Mouse (Mus musculus): ENCODE measurements around the gene Fcna. TPM values are rescaled to one million over a fixed set of nuclear protein-coding genes. Genes with fewer than 3 reads are reported as not detected.

The Fcna gene
- 0.92 and 0.98 TPM in 2 replicates for polyA plus RNA-seq (2012; rRNA removed)
- 2.0 TPM in 2 replicates for polyA plus RNA-seq (2014; fragmentation: Nextera tagmentation; extraction: Ambion mirVana)

- WGBS, result 77% methylated on average over 6 of the region's 6 CpGs
- Histone ChIP-seq H3K27me3 (ENCODE audit: control insufficient read depth, insufficient read depth, low read length) (no peaks in the 10 kb centered on the region), H3K9ac (ENCODE audit: low read depth, low read length, severe bottlenecking) (no peak within 1 kb of the TSS), H3K36me3 (ENCODE audit: control insufficient read depth, insufficient read depth, low read length) (no peaks in the 10 kb centered on the region), H3K4me3 (replicated peaks; ENCODE audit: low read length) (no peak within 1 kb of the TSS), H3K9me3 (ENCODE audit: control insufficient read depth, low read length) (no peaks in the 10 kb centered on the region), H3K4me1 (ENCODE audit: control insufficient read depth, insufficient read depth, low read length) (no peaks in the 10 kb centered on the region), H3K4me2 (replicated peaks; ENCODE audit: low read depth, low read length, severe bottlenecking) (no peak within 1 kb of the TSS), H3K27ac (replicated peaks; ENCODE audit: low read depth, low read length) (no peak within 1 kb of the TSS)
- no peak for DNase-seq (ENCODE audit: low spot score)
- ATAC-seq (ENCODE audit: low FRiP score, low read depth), result no peak
- no peak for TF ChIP-seq POLR2A (IDR thresholded peaks at IDR 0.05; ENCODE audit: borderline replicate concordance, extremely low read depth, insufficient read depth, insufficient read length)
Observed at GRCm38 (mm10) chr2:25627811-25628210, at the start of gene Fcna. Gene Fcna, minus strand, starts transcription at chr2:25628030.

GRCm38 (mm10) chr2:25676486-25676885 is 48.7 kb upstream of the Fcna start, which contains the start of gene Lcn6:
Gene Lcn6, plus strand, starts transcription at chr2:25676786.
- H3K4me3 ChIP-seq (replicated peaks; ENCODE audit: low read length), result no peak within 1 kb of the TSS
- H3K27ac ChIP-seq (replicated peaks; ENCODE audit: low read depth, low read length), result no peak within 1 kb of the TSS
- H3K4me1 ChIP-seq (ENCODE audit: control insufficient read depth, insufficient read depth, low read length), result no peaks in the 10 kb centered on the region
- WGBS, result 88% methylated on average over 3 of the region's 3 CpGs
- no peak within 1 kb of the TSS for H3K9ac ChIP-seq (ENCODE audit: low read depth, low read length, severe bottlenecking)
- H3K9me3 ChIP-seq (ENCODE audit: control insufficient read depth, low read length), result no peaks in the 10 kb centered on the region
- H3K27me3 ChIP-seq (ENCODE audit: control insufficient read depth, insufficient read depth, low read length), result no peaks in the 10 kb centered on the region
- TF ChIP-seq POLR2A (IDR thresholded peaks at IDR 0.05; ENCODE audit: borderline replicate concordance, extremely low read depth, insufficient read depth, insufficient read length), result no peak
- no peak for ATAC-seq (ENCODE audit: low FRiP score, low read depth)
- no peaks in the 10 kb centered on the region for H3K36me3 ChIP-seq (ENCODE audit: control insufficient read depth, insufficient read depth, low read length)
- no peak within 1 kb of the TSS for H3K4me2 ChIP-seq (replicated peaks; ENCODE audit: low read depth, low read length, severe bottlenecking)
- DNase-seq (ENCODE audit: low spot score), result no peak

GRCm38 (mm10) chr2:25666516-25666915 is 38.7 kb upstream of the Fcna start:
- no peak for ATAC-seq (ENCODE audit: low FRiP score, low read depth)
- H3K9ac ChIP-seq (ENCODE audit: low read depth, low read length, severe bottlenecking), result no peak overlapping the region
- no peak for TF ChIP-seq POLR2A (IDR thresholded peaks at IDR 0.05; ENCODE audit: borderline replicate concordance, extremely low read depth, insufficient read depth, insufficient read length)
- H3K27me3 ChIP-seq (ENCODE audit: control insufficient read depth, insufficient read depth, low read length), result no peaks in the 10 kb centered on the region
- H3K27ac ChIP-seq (replicated peaks; ENCODE audit: low read depth, low read length), result no peak overlapping the region
- no peaks in the 10 kb centered on the region for H3K4me1 ChIP-seq (ENCODE audit: control insufficient read depth, insufficient read depth, low read length)
- no peak overlapping the region for H3K4me2 ChIP-seq (replicated peaks; ENCODE audit: low read depth, low read length, severe bottlenecking)
- no peaks in the 10 kb centered on the region for H3K36me3 ChIP-seq (ENCODE audit: control insufficient read depth, insufficient read depth, low read length)
- 72% methylated on average over 1 of the region's 1 CpGs for WGBS
- no peak for DNase-seq (ENCODE audit: low spot score)
- H3K4me3 ChIP-seq (replicated peaks; ENCODE audit: low read length), result no peak overlapping the region
- H3K9me3 ChIP-seq (ENCODE audit: control insufficient read depth, low read length), result no peaks in the 10 kb centered on the region

- TF ChIP-seq POLR2A (IDR thresholded peaks at IDR 0.05; ENCODE audit: borderline replicate concordance, extremely low read depth, insufficient read depth, insufficient read length), result no peak
- Histone ChIP-seq H3K4me1 (ENCODE audit: control insufficient read depth, insufficient read depth, low read length) (no peaks in the 10 kb centered on the region), H3K36me3 (ENCODE audit: control insufficient read depth, insufficient read depth, low read length) (no peaks in the 10 kb centered on the region), H3K9me3 (ENCODE audit: control insufficient read depth, low read length) (no peaks in the 10 kb centered on the region), H3K4me2 (replicated peaks; ENCODE audit: low read depth, low read length, severe bottlenecking) (no peak overlapping the region), H3K4me3 (replicated peaks; ENCODE audit: low read length) (no peak overlapping the region), H3K9ac (ENCODE audit: low read depth, low read length, severe bottlenecking) (no peak overlapping the region), H3K27me3 (ENCODE audit: control insufficient read depth, insufficient read depth, low read length) (no peaks in the 10 kb centered on the region), H3K27ac (replicated peaks; ENCODE audit: low read depth, low read length) (no peak overlapping the region)
- ATAC-seq (ENCODE audit: low FRiP score, low read depth), result no peak
- 79% methylated on average over 5 of the region's 5 CpGs for WGBS
- no peak for DNase-seq (ENCODE audit: low spot score)
Observed at GRCm38 (mm10) chr2:25664125-25664524, 36.3 kb upstream of the Fcna start.

- TF ChIP-seq POLR2A (IDR thresholded peaks at IDR 0.05; ENCODE audit: borderline replicate concordance, extremely low read depth, insufficient read depth, insufficient read length), result no peak
- DNase-seq (ENCODE audit: low spot score) (no peak), ATAC-seq (ENCODE audit: low FRiP score, low read depth) (no peak)
- WGBS, result 56% methylated on average over 1 of the region's 1 CpGs
- Histone ChIP-seq H3K27me3 (ENCODE audit: control insufficient read depth, insufficient read depth, low read length) (no peaks in the 10 kb centered on the region), H3K27ac (replicated peaks; ENCODE audit: low read depth, low read length) (no peak overlapping the region), H3K36me3 (ENCODE audit: control insufficient read depth, insufficient read depth, low read length) (no peaks in the 10 kb centered on the region), H3K4me3 (replicated peaks; ENCODE audit: low read length) (no peak overlapping the region), H3K9me3 (ENCODE audit: control insufficient read depth, low read length) (no peaks in the 10 kb centered on the region), H3K9ac (ENCODE audit: low read depth, low read length, severe bottlenecking) (no peak overlapping the region), H3K4me2 (replicated peaks; ENCODE audit: low read depth, low read length, severe bottlenecking) (no peak overlapping the region), H3K4me1 (ENCODE audit: control insufficient read depth, insufficient read depth, low read length) (no peaks in the 10 kb centered on the region)
Observed at GRCm38 (mm10) chr2:25663511-25663910, 35.7 kb upstream of the Fcna start.

All from limb, embryonic 14.5 days (tissue).